Mouse (Mus musculus): Measurements from ENCODE around the gene Tle6. TPM values are rescaled to one million over a fixed set of nuclear protein-coding genes. Genes with fewer than 3 reads are reported as not detected.
A peak's percentile ranks its signal among the peaks of the same experiment; 100 is the strongest.

The Tle6 gene
- polyA plus RNA-seq, 1 experiment from 2014 or later, result 17.1 TPM

- DNase-seq (ENCODE audit: low spot score), result peak; percentile 92
- H3K9ac ChIP-seq (ENCODE audit: low read depth, low read length), result peak overlapping the region; percentile 28; the same call in 1 of the 2 replicates
- peak overlapping the region; percentile 89 for H3K27ac ChIP-seq (replicated peaks; ENCODE audit: low read depth, low read length)
- peaks cover 61% of the 10 kb centered on the region for H3K4me1 ChIP-seq (ENCODE audit: control insufficient read depth, insufficient read depth, low read length)
- H3K4me2 ChIP-seq (ENCODE audit: low read depth, low read length), result peak overlapping the region; percentile 33
- no peaks in the 10 kb centered on the region for H3K9me3 ChIP-seq (ENCODE audit: control insufficient read depth, low read length)
- WGBS, result 7% methylated on average over 14 of the region's 16 CpGs
- no peaks in the 10 kb centered on the region for H3K27me3 ChIP-seq (replicated peaks; ENCODE audit: control insufficient read depth, insufficient read depth, low read length)
- peaks cover 30% of the 10 kb centered on the region for H3K36me3 ChIP-seq (ENCODE audit: control insufficient read depth, insufficient read depth, low read length)
- 0 out of 2 replicates have a peak, but pooled peaks have one; percentile 1 for ATAC-seq (ENCODE audit: low read depth)
- no peak overlapping the region for H3K4me3 ChIP-seq (ENCODE audit: low read depth, low read length)
These were observed 32.3 kb downstream of the Tle6 start for GRCm38 (mm10) chr10:81568381-81569191.

- H3K9ac ChIP-seq (ENCODE audit: low read depth, low read length), result no peak overlapping the region
- H3K27me3 ChIP-seq (replicated peaks; ENCODE audit: control insufficient read depth, insufficient read depth, low read length), result no peaks in the 10 kb centered on the region
- WGBS, result 30% methylated on average over 19 of the region's 20 CpGs
- H3K36me3 ChIP-seq (ENCODE audit: control insufficient read depth, insufficient read depth, low read length), result peaks cover 47% of the 10 kb centered on the region
- ATAC-seq (ENCODE audit: low read depth), result no peak
- no peak overlapping the region for H3K4me3 ChIP-seq (ENCODE audit: low read depth, low read length)
- H3K9me3 ChIP-seq (ENCODE audit: control insufficient read depth, low read length), result no peaks in the 10 kb centered on the region
- no peak overlapping the region for H3K4me2 ChIP-seq (ENCODE audit: low read depth, low read length)
- H3K4me1 ChIP-seq (ENCODE audit: control insufficient read depth, insufficient read depth, low read length), result peaks cover 60% of the 10 kb centered on the region
- no peak overlapping the region for H3K27ac ChIP-seq (replicated peaks; ENCODE audit: low read depth, low read length)
- peak; percentile 23 for DNase-seq (ENCODE audit: low spot score)
These were observed 35.3 kb downstream of the Tle6 start for GRCm38 (mm10) chr10:81565257-81566228.

- no peak for ATAC-seq (ENCODE audit: low read depth)
- Histone ChIP-seq H3K27me3 (replicated peaks; ENCODE audit: control insufficient read depth, insufficient read depth, low read length) (no peaks in the 10 kb centered on the region), H3K27ac (replicated peaks; ENCODE audit: low read depth, low read length) (0 out of 2 replicates have a peak overlapping the region, but pooled peaks have one; percentile 53), H3K4me3 (ENCODE audit: low read depth, low read length) (0 out of 2 replicates have a peak overlapping the region, but pooled peaks have one; percentile 13), H3K9me3 (ENCODE audit: control insufficient read depth, low read length) (no peaks in the 10 kb centered on the region), H3K4me1 (ENCODE audit: control insufficient read depth, insufficient read depth, low read length) (peaks cover 52% of the 10 kb centered on the region), H3K9ac (ENCODE audit: low read depth, low read length) (no peak overlapping the region), H3K4me2 (ENCODE audit: low read depth, low read length) (0 out of 2 replicates have a peak overlapping the region, but pooled peaks have one; percentile 42), H3K36me3 (ENCODE audit: control insufficient read depth, insufficient read depth, low read length) (peaks cover 47% of the 10 kb centered on the region)
- DNase-seq (ENCODE audit: low spot score), result peak; percentile 68
- WGBS, result 23% methylated on average over 7 of the region's 10 CpGs
These were observed 36.1 kb downstream of the Tle6 start for GRCm38 (mm10) chr10:81564734-81565133.

GRCm38 (mm10) chr10:81564216-81564615 is 36.7 kb downstream of the Tle6 start:
- Histone ChIP-seq H3K4me1 (ENCODE audit: control insufficient read depth, insufficient read depth, low read length) (peaks cover 47% of the 10 kb centered on the region), H3K9ac (ENCODE audit: low read depth, low read length) (peak overlapping the region; percentile 50), H3K4me2 (ENCODE audit: low read depth, low read length) (peak overlapping the region; percentile 42), H3K36me3 (ENCODE audit: control insufficient read depth, insufficient read depth, low read length) (peaks cover 47% of the 10 kb centered on the region), H3K27ac (replicated peaks; ENCODE audit: low read depth, low read length) (peak overlapping the region; percentile 53; the same call in 1 of the 2 replicates), H3K27me3 (replicated peaks; ENCODE audit: control insufficient read depth, insufficient read depth, low read length) (no peaks in the 10 kb centered on the region), H3K9me3 (ENCODE audit: control insufficient read depth, low read length) (no peaks in the 10 kb centered on the region), H3K4me3 (ENCODE audit: low read depth, low read length) (peak overlapping the region; percentile 13)
- DNase-seq (ENCODE audit: low spot score), result peak; percentile 61
- 4% methylated on average over 9 of the region's 10 CpGs for WGBS
- peak; percentile 20 for ATAC-seq (ENCODE audit: low read depth)

- 19% methylated on average over 6 of the region's 6 CpGs for WGBS
- ATAC-seq (ENCODE audit: low read depth) (no peak), DNase-seq (ENCODE audit: low spot score) (peak; percentile 35)
- Histone ChIP-seq H3K4me1 (ENCODE audit: control insufficient read depth, insufficient read depth, low read length) (peaks cover 39% of the 10 kb centered on the region), H3K36me3 (ENCODE audit: control insufficient read depth, insufficient read depth, low read length) (peaks cover 47% of the 10 kb centered on the region), H3K27me3 (replicated peaks; ENCODE audit: control insufficient read depth, insufficient read depth, low read length) (no peaks in the 10 kb centered on the region), H3K4me2 (ENCODE audit: low read depth, low read length) (peak overlapping the region; percentile 42), H3K4me3 (ENCODE audit: low read depth, low read length) (no peak overlapping the region), H3K9ac (ENCODE audit: low read depth, low read length) (no peak overlapping the region), H3K27ac (replicated peaks; ENCODE audit: low read depth, low read length) (0 out of 2 replicates have a peak overlapping the region, but pooled peaks have one; percentile 31), H3K9me3 (ENCODE audit: control insufficient read depth, low read length) (no peaks in the 10 kb centered on the region)
These were observed 37.4 kb downstream of the Tle6 start for GRCm38 (mm10) chr10:81563481-81563880.

GRCm38 (mm10) chr10:81562411-81562810 is 38.5 kb downstream of the Tle6 start:
- Histone ChIP-seq H3K27ac (replicated peaks; ENCODE audit: low read depth, low read length) (no peak overlapping the region), H3K9ac (ENCODE audit: low read depth, low read length) (peak overlapping the region; percentile 20; the same call in 1 of the 2 replicates), H3K36me3 (ENCODE audit: control insufficient read depth, insufficient read depth, low read length) (peaks cover 45% of the 10 kb centered on the region), H3K4me1 (ENCODE audit: control insufficient read depth, insufficient read depth, low read length) (peaks cover 32% of the 10 kb centered on the region), H3K27me3 (replicated peaks; ENCODE audit: control insufficient read depth, insufficient read depth, low read length) (no peaks in the 10 kb centered on the region), H3K9me3 (ENCODE audit: control insufficient read depth, low read length) (no peaks in the 10 kb centered on the region), H3K4me3 (ENCODE audit: low read depth, low read length) (no peak overlapping the region), H3K4me2 (ENCODE audit: low read depth, low read length) (0 out of 2 replicates have a peak overlapping the region, but pooled peaks have one; percentile 10)
- no peak for DNase-seq (ENCODE audit: low spot score)
- ATAC-seq (ENCODE audit: low read depth), result no peak
- WGBS, result 66% methylated on average over 6 of the region's 6 CpGs

- H3K9ac ChIP-seq (ENCODE audit: low read depth, low read length), result peak overlapping the region; percentile 96
- no peaks in the 10 kb centered on the region for H3K27me3 ChIP-seq (replicated peaks; ENCODE audit: control insufficient read depth, insufficient read depth, low read length)
- H3K9me3 ChIP-seq (ENCODE audit: control insufficient read depth, low read length), result no peaks in the 10 kb centered on the region
- no peak for DNase-seq (ENCODE audit: low spot score)
- H3K4me1 ChIP-seq (ENCODE audit: control insufficient read depth, insufficient read depth, low read length), result peaks cover 32% of the 10 kb centered on the region
- H3K27ac ChIP-seq (replicated peaks; ENCODE audit: low read depth, low read length), result peak overlapping the region; percentile 90
- H3K4me3 ChIP-seq (ENCODE audit: low read depth, low read length), result peak overlapping the region; percentile 82
- peak overlapping the region; percentile 85 for H3K4me2 ChIP-seq (ENCODE audit: low read depth, low read length)
- peaks cover 34% of the 10 kb centered on the region for H3K36me3 ChIP-seq (ENCODE audit: control insufficient read depth, insufficient read depth, low read length)
- no peak for ATAC-seq (ENCODE audit: low read depth)
- 11% methylated on average over 13 of the region's 16 CpGs for WGBS
These were observed 40.0 kb downstream of the Tle6 start for GRCm38 (mm10) chr10:81560719-81561459.

Measured in embryonic facial prominence, embryonic 14.5 days (tissue).